Mouse (Mus musculus) heart, embryonic 10.5 days (tissue): Measurements from ENCODE around the gene Mrps36. TPM values are rescaled to one million over a fixed set of nuclear protein-coding genes. Genes with fewer than 3 reads are reported as not detected.
"Not testable (repeated sequence)": the region's sequence is repeated elsewhere in the genome, so short reads cannot be mapped to it uniquely, and the experiment has no call there.

Source experiments
- DNase-seq: peaks from one replicate; pipeline ENCODE4 v3.0.0-alpha.2; 2017; ENCODE audit warnings: low spot score
- H3K27ac ChIP-seq: fragments of 300-500 bp; sonication (generic); 2 replicates; pipeline ENCODE4 v1.5.1; 2016; ENCODE audit warnings: mild to moderate bottlenecking
- H3K27me3 ChIP-seq: fragments of 300-500 bp; sonication (generic); 2 replicates; pipeline ENCODE4 v1.6.1; 2016; ENCODE audit warnings: mild to moderate bottlenecking; ENCODE audit not compliant: poor library complexity, insufficient read depth, severe bottlenecking
- H3K36me3 ChIP-seq: fragments of 300-500 bp; sonication (generic); 2 replicates; pipeline ENCODE4 v1.6.1; 2016; ENCODE audit warnings: mild to moderate bottlenecking, moderate library complexity
- H3K4me1 ChIP-seq: fragments of 300-500 bp; sonication (generic); 2 replicates; pipeline ENCODE4 v1.6.1; 2016; ENCODE audit warnings: mild to moderate bottlenecking
- H3K4me3 ChIP-seq: fragments of 300-500 bp; sonication (generic); 2 replicates; pipeline ENCODE4 v1.5.1; 2016; ENCODE audit warnings: mild to moderate bottlenecking, moderate library complexity
- H3K9me3 ChIP-seq: fragments of 300-500 bp; sonication (generic); 2 replicates; pipeline ENCODE4 v1.6.1; 2016; ENCODE audit warnings: mild to moderate bottlenecking, moderate library complexity
- WGBS: fragments of 180-500 bp; shearing (Covaris S2); methylation state at CpG from one replicate; pipeline ENCODE4 v1.1.7; 2016; 5-methylcytosine and 5-hydroxymethylcytosine counted together
- polyA plus RNA-seq: library from polyadenylated mRNA; unstranded; fragments of >200 nt; fragmentation: Nextera tagmentation; extraction: Ambion mirVana; gene quantifications from 2 replicates; pipeline ENCODE4 v1.2.1, GENCODE M21; 2016

Gene Mrps36
- polyA plus RNA-seq, 1 experiment from 2014 or later, result 202 TPM

GRCm38 (mm10) chr13:100754186-100754585 is 9.7 kb upstream of the Mrps36 start:
- Histone ChIP-seq H3K9me3 (no peaks in the 10 kb centered on the region), H3K36me3 (peaks cover 4% of the 10 kb centered on the region), H3K27me3 (no peaks in the 10 kb centered on the region), H3K4me3 (no peak overlapping the region), H3K27ac (no peak overlapping the region), H3K4me1 (0 out of 2 replicates have a peak, but pooled peaks cover 4% of the 10 kb centered on the region)
- 72% methylated on average over 4 of the region's 4 CpGs for WGBS
- DNase-seq, result no peak

GRCm38 (mm10) chr13:100753011-100753410 is 8.6 kb upstream of the Mrps36 start:
- Histone ChIP-seq H3K36me3 (no peaks in the 10 kb centered on the region), H3K27ac (no peak overlapping the region), H3K27me3 (no peaks in the 10 kb centered on the region), H3K4me1 (0 out of 2 replicates have a peak, but pooled peaks cover 4% of the 10 kb centered on the region), H3K4me3 (no peak overlapping the region), H3K9me3 (no peaks in the 10 kb centered on the region)
- 57% methylated on average over 6 of the region's 6 CpGs for WGBS
- DNase-seq, result no peak

GRCm38 (mm10) chr13:100752529-100752928 is 8.1 kb upstream of the Mrps36 start:
- WGBS, result 70% methylated on average over 8 of the region's 8 CpGs
- Histone ChIP-seq H3K4me3 (no peak overlapping the region), H3K9me3 (no peaks in the 10 kb centered on the region), H3K27ac (peak overlapping the region; percentile 11; the same call in 1 of the 2 replicates), H3K27me3 (no peaks in the 10 kb centered on the region), H3K36me3 (no peaks in the 10 kb centered on the region), H3K4me1 (0 out of 2 replicates have a peak, but pooled peaks cover 4% of the 10 kb centered on the region)
- no peak for DNase-seq

- 85% methylated on average over 3 of the region's 3 CpGs for WGBS
- H3K36me3 ChIP-seq, result no peaks in the 10 kb centered on the region
- no peak overlapping the region for H3K27ac ChIP-seq
- no peak for DNase-seq
- 0 out of 2 replicates have a peak, but pooled peaks cover 4% of the 10 kb centered on the region for H3K4me1 ChIP-seq
- no peaks in the 10 kb centered on the region for H3K27me3 ChIP-seq
- no peaks in the 10 kb centered on the region for H3K9me3 ChIP-seq
- no peak overlapping the region for H3K4me3 ChIP-seq
These were observed 6.9 kb upstream of the Mrps36 start for GRCm38 (mm10) chr13:100751402-100751801.

GRCm38 (mm10) chr13:100750799-100751198 is 6.3 kb upstream of the Mrps36 start:
- DNase-seq, result no peak
- Histone ChIP-seq H3K4me1 (0 out of 2 replicates have a peak, but pooled peaks cover 4% of the 10 kb centered on the region), H3K27me3 (no peaks in the 10 kb centered on the region), H3K4me3 (no peak overlapping the region), H3K27ac (no peak overlapping the region), H3K36me3 (no peaks in the 10 kb centered on the region), H3K9me3 (no peaks in the 10 kb centered on the region)
- 68% methylated on average over 5 of the region's 5 CpGs for WGBS

GRCm38 (mm10) chr13:100748638-100749037 is 4.2 kb upstream of the Mrps36 start:
- H3K4me3 ChIP-seq, result no peak overlapping the region
- H3K4me1 ChIP-seq, result peaks cover 7% of the 10 kb centered on the region; the same call in 1 of the 2 replicates
- DNase-seq, result peak; percentile 83
- no peaks in the 10 kb centered on the region for H3K27me3 ChIP-seq
- no peaks in the 10 kb centered on the region for H3K9me3 ChIP-seq
- no peak overlapping the region for H3K27ac ChIP-seq
- no peaks in the 10 kb centered on the region for H3K36me3 ChIP-seq
- WGBS, result 36% methylated on average over 8 of the region's 8 CpGs

GRCm38 (mm10) chr13:100746090-100746489 is 1.6 kb upstream of the Mrps36 start:
- Histone ChIP-seq H3K27me3 (no peaks in the 10 kb centered on the region), H3K27ac (no peak overlapping the region), H3K4me1 (peaks cover 12% of the 10 kb centered on the region), H3K9me3 (no peaks in the 10 kb centered on the region), H3K36me3 (no peaks in the 10 kb centered on the region), H3K4me3 (no peak overlapping the region)
- 82% methylated on average over 3 of the region's 3 CpGs for WGBS
- no peak for DNase-seq

- Histone ChIP-seq H3K27me3 (no peaks in the 10 kb centered on the region), H3K4me1 (peaks cover 12% of the 10 kb centered on the region), H3K36me3 (peaks cover 17% of the 10 kb centered on the region; the same call in 1 of the 2 replicates), H3K9me3 (no peaks in the 10 kb centered on the region), H3K27ac (peak overlapping the region; percentile 99), H3K4me3 (peak overlapping the region; percentile 82)
- 59% methylated on average over 11 of the region's 11 CpGs for WGBS
- peak; percentile 61 for DNase-seq
These were observed 968 bp downstream of the Mrps36 start for GRCm38 (mm10) chr13:100743346-100744035.

GRCm38 (mm10) chr13:100742831-100743230 is 1.6 kb downstream of the Mrps36 start:
- 81% methylated on average over 5 of the region's 5 CpGs for WGBS
- no peaks in the 10 kb centered on the region for H3K27me3 ChIP-seq
- H3K9me3 ChIP-seq, result no peaks in the 10 kb centered on the region
- H3K27ac ChIP-seq, result no peak overlapping the region
- H3K36me3 ChIP-seq, result peaks cover 24% of the 10 kb centered on the region; the same call in 1 of the 2 replicates
- DNase-seq, result peak; percentile 51
- peaks cover 12% of the 10 kb centered on the region for H3K4me1 ChIP-seq
- peak overlapping the region; percentile 82; the same call in 1 of the 2 replicates for H3K4me3 ChIP-seq

- H3K9me3 ChIP-seq, result no peaks in the 10 kb centered on the region
- WGBS, result 87% methylated on average over 2 of the region's 2 CpGs
- H3K4me3 ChIP-seq, result no peak overlapping the region
- H3K36me3 ChIP-seq, result peaks cover 38% of the 10 kb centered on the region
- no peak for DNase-seq
- no peak overlapping the region for H3K27ac ChIP-seq
- H3K27me3 ChIP-seq, result no peaks in the 10 kb centered on the region
- peaks cover 17% of the 10 kb centered on the region for H3K4me1 ChIP-seq
These were observed 11.7 kb downstream of the Mrps36 start for GRCm38 (mm10) chr13:100732756-100733155.

GRCm38 (mm10) chr13:100731462-100732046 is 12.9 kb downstream of the Mrps36 start:
- peak overlapping the region; percentile 97 for H3K27ac ChIP-seq
- peak overlapping the region; percentile 82 for H3K4me3 ChIP-seq
- H3K9me3 ChIP-seq, H3K27me3 ChIP-seq, DNase-seq: not testable (repeated sequence)
- 86% methylated on average over 6 of the region's 6 CpGs for WGBS
- H3K36me3 ChIP-seq, result peaks cover 30% of the 10 kb centered on the region
- peaks cover 19% of the 10 kb centered on the region for H3K4me1 ChIP-seq

GRCm38 (mm10) chr13:100730861-100731176 is 13.6 kb downstream of the Mrps36 start, which contains the start of gene Cdk7:
Gene Cdk7 (minus strand): TSS chr13:100730939.
- DNase-seq, result peak; percentile 98
- Histone ChIP-seq H3K36me3 (peaks cover 28% of the 10 kb centered on the region), H3K4me3 (peak within 1 kb of the TSS; percentile 82), H3K9me3 (no peaks in the 10 kb centered on the region), H3K27ac (peak within 1 kb of the TSS; percentile 97), H3K4me1 (peaks cover 22% of the 10 kb centered on the region), H3K27me3 (no peaks in the 10 kb centered on the region)
- under 1% methylated on average over 19 of the region's 19 CpGs for WGBS

GRCm38 (mm10) chr13:100730153-100730860 is 14.2 kb downstream of the Mrps36 start:
- Histone ChIP-seq H3K27ac (peak overlapping the region; percentile 97), H3K36me3 (peaks cover 29% of the 10 kb centered on the region), H3K9me3 (no peaks in the 10 kb centered on the region), H3K4me3 (peak overlapping the region; percentile 82), H3K4me1 (peaks cover 24% of the 10 kb centered on the region), H3K27me3 (no peaks in the 10 kb centered on the region)
- 2% methylated on average over 30 of the region's 30 CpGs for WGBS
- DNase-seq, result no peak
